Mouse (Mus musculus) left cerebral cortex, postnatal 36 days (tissue): ENCODE data around the gene Pgam1. TPM values are rescaled to one million over a fixed set of nuclear protein-coding genes. Genes with fewer than 3 reads are reported as not detected.
"Not testable (repeated sequence)": the region's sequence is repeated elsewhere in the genome, so short reads cannot be mapped to it uniquely, and the experiment has no call there.

ENCODE experiments used
- DNase-seq, 2 experiments: peaks; one replicate each; pipeline ENCODE4 v3.0.0; 2021 to 2022; ENCODE audit warnings: low spot score in 2 of 2, mixed read lengths in 1 of 2
- intact Hi-C: fragments of 180-260 bp; cut with DNase I; formaldehyde crosslinking; loops from one replicate; pipeline ENCODE4 v1.15.1; 2025
- total RNA-seq, 2 experiments: library from RNA; stranded (reverse); gene quantifications; 2 replicates each; pipeline ENCODE4 v1.2.3; 2021

The Pgam1 gene
- total RNA-seq = 100 to 1,000 TPM; 530 to 626 TPM

DNA sequence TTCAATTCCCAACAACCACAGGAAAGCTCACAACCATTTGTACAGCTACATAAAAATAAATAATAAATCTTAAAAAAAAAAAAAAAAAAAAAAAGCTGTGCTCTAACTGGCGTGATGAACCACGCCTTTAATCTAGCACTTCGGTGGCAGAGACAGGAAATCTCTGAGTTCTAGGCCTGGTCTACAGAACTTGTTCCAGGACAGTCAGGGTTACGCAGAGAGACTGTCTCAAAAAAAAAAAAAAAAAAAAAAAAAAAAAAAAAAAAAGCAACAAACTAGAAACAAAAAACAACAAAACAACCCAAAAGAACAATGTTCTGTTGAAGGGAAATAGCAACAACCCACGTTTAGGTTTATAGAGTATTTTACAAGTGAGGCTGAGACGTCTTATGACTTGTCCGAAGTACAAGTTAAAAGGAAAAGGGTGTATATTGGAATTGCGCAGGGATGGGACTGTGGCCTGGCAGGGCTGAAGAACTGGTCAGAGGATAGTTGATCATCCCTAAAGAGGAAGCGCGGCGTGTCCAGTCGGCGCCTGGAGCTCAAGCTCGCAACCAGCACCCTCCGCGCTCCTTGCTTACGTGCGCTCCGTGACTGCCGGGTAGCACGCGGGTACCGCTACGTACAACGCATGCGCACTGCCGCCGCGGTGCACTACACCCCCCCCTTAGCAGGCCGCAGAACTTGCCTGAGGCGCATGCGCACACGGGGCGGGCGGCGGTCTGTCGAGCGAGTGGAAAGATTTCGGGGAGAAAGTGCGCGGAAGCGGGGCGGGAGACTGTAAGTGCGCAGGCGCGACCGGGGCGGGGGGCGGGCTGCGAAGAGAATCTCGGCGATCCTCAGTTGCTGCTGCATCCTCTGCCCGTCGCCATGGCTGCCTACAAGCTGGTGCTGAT, at the start of gene Pgam1:
Gene Pgam1 (plus strand): TSS at position 746 of the 896 bp plus-strand sequence.
- intact Hi-C loops = no loop called here
- peak; percentile 95 to 97 for DNase-seq

DNA sequence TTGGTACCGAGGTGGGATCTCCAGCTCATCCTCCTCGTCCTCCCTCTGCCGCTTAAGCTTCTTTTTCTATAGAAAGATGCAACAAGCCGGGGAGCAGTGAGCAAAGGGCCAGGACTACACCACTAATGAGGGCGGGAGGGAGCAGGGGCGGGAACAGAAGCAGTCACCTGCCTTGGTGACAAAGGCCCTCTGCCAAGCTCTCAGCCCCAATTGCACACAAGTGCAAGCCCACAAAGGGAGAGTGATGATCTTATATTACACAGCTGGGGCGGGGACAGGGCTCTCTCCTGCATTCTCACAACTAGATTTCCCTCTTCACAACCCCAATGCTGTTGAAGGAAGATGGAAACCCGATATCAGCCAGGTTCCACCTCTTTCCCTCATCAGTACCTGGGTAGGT, 45.0 kb upstream of the Pgam1 start:
- DNase-seq = no peak
- intact Hi-C loops = no loop called here

DNA sequence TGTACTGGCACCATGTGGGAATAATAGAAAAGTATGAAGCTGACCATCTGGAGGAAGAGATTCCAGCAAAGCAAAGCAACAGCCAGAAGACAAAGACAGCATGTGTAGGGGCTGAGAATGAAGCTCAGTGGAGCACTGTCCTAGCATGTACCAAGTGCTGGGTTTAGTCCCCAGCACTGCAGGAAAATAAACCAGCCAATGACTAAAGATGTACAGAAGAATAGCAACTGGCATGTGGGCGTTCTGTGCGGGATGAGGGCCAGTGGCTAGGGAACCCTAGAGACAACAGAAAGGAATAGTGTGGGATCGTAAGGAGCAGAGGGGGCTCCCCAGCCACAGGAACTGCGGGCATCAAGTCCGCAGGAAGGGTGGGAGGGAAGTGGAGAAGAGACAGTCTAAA, 42.4 kb upstream of the Pgam1 start:
- intact Hi-C loops = no loop called here
- DNase-seq = peak; percentile 32 to 41

DNA sequence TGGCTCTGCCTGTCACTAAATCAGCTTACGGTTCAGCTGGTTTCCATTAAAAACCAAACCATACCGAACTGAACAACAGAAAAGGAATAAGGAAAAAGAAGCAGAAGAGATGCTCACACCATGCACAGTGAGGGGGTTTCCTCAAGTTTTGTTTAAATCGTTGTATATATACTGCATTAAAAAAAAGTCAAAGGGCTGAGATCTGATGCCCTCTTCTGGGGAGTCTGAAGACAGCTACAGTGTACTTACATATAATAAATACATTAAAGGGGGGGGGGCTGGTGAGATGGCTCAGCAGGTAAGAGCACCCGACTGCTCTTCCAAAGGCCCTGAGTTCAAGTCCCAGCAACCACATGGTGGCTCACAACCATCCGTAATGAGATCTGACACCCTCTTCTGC, 41.8 kb upstream of the Pgam1 start:
- DNase-seq, intact Hi-C loops: not testable (repeated sequence)

DNA sequence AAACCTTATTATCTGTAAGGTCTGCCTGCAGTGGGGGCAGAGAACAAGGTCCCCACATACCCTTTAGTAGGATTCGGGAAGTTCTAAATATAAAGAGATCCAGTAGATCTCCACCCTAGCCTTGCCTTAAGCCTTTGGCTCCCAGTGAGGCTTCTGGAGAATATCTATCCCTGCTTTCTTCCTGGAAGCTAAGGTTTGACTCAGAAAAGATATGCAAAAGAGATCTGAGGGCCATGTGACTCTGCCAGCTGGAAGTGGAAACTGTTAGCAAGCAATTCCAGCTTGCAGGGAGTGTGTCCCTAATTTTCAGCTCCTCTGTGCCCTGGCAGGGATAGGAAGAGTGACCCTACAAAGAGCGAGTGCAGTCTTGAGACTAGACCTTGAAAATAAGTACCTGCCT, 39.4 kb upstream of the Pgam1 start:
- peak; percentile 27 to 43 for DNase-seq
- intact Hi-C loops = no loop called here

DNA sequence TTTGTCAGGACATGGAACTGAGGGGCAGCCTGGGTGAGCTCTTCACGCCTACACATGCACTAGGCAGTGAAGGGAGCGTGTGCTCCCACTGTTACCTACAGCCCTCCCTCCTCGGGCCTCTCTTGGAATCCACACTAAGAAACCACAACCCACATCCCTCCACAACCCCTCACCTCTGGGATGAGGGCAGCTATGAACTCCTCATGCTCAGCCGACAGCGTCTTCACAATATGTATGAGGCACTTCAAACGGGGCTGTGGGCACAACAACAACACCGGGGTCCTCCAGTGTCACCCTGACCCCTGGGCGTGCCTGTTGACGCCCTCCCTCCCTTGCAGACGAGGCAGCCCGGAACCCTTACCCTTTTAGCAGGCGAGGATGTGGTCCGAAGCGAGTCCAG, 37.4 kb upstream of the Pgam1 start:
- DNase-seq = no peak
- intact Hi-C loops = no loop called here

DNA sequence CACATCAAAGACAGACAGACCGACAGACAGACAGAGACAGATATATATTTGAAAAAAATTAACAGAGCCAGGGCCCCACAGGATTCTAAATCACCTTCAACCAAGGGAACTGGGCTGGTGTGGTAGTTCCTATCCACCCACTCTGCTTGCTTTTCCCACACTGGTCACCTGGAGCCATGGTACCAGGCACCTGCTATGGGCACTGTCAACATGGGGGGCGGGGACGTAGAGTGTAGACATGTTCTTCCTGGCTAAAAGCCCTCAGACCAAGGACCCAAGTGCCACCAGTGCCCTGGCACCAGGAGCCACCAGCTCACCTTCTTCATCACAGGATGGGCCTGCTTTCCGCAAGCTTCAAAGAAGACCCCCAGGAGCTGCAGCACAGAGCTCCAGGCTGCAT, 29.9 kb upstream of the Pgam1 start:
- DNase-seq = no peak
- intact Hi-C loops = no loop called here

DNA sequence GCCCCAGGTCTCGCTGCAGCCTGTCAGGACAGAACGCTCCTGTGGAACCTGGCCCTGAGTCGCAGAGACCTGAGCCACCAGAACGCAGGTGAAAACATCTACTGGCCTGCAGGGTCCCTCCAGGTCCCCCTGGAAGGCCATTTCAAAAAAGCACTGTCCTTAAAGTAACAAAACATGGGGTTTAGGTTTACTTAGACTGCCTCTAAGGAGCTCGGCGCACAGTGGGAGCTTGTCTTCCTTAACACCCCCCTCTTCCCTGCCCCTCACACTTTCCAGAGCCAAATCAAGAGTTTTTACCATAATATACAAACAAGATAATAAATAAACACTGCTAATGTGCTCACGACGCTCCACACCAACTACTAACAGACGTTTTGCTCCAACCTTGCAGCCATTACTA, 27.8 kb upstream of the Pgam1 start:
- DNase-seq = no peak
- intact Hi-C loops = no loop called here

DNA sequence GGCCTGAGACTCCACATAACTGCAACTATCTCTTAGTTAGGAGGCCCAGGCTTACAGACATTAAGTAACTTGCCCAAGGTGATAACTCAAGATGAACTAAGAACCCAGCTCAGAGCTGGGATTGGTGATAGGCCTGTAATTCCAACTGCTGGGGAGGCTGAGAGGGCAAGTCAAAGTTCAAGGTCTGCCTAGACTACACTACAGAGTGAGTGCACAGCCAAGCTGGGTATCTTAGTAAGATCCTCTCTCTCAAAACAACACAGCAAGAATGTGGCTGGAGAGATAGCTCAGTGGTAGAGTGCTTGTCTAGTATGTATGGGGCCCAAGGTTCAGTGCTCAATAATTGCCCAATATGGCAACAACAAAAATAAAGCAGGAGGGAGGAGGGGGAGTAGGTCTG, 23.5 kb upstream of the Pgam1 start:
- DNase-seq = no peak

DNA sequence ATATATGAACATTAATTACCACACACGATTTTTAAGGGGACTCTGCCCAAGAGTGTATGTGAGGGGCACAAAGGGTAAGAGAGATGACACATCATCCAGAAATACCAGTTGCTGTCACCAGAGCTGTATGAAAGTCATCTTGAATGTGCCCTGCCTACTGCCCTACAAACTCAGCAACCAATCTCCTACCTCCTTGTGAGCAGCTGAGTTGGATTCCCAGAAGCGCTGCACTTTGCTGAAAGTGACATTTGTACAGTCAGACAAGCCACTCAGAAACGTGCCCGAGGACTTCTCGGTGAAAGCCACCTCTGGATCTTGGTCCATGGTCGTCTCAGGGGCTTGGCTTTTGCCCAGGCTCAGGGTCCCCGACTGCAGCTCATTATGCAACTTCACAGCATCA, 16.8 kb upstream of the Pgam1 start:
- intact Hi-C loops = no loop called here
- DNase-seq = no peak

More for the DNA sequence above, 23.5 kb upstream of the Pgam1 start:
- intact Hi-C loops = no loop called here

DNA sequence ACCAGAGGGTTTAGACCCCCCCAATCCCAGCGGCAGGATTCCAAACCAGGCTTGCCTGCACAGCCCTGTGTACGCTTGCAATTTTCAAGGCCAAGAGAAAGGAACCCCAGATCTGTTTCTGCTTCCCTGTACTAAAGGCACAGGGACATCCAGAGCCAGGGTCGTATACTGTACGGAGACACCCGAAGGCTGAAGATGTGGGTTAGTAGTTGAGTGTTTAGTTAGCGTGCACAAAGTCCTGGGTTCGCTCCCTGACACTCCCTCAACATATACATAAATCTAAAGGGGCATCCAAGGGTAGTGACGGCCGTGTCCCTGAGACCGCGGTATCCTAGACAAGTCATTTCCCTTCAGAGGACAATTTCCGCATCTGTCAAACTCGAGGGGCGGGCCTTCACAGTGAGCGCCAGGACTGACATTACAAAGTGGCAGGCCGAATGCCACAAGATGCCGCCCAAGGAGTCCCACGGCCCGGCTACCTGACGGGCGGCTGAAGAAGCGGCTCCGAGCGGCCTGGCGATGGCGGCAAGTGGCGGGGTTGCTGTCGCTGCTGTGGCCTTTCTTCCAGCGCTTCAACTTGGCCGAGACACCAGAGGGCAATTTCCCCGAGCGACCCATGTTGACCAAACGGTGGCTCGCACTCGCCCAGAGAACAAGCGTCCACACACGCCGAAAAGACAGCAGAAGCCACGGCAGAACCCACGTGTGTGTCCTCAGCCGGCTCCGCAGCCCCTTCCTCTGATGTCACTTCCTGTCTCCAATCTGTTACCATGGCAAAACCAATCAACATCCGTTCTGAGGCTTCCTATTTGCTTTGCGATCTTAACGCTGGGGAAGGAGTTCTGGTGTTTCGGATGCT, 16.0 kb upstream of the Pgam1 start, which contains the start of gene Rrp12:
Gene Rrp12 (minus strand): TSS at position 714 of the 859 bp plus-strand sequence.
- peak; percentile 81 to 84 for DNase-seq
- intact Hi-C loops = no loop called here

DNA sequence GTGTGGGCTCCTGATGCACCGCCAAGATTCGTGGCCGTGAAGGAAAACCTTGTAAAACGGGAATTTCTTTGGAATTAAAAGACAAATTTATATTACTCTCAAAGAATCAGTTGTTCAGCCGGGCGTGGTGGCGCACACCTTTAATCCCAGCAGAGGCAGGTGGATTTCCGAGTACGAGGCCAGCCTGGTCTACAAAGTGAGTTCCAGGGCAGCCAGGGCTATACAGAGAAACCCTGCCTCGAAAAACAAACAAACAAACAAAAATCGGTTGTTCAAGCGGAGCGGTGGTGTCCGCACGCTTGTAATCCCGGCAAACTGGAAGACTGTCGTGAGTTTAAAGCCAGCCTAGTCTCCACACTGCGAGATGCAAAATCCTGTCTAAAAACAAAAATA, 15.4 kb upstream of the Pgam1 start:
- no peak for DNase-seq
- intact Hi-C loops = no loop called here

DNA sequence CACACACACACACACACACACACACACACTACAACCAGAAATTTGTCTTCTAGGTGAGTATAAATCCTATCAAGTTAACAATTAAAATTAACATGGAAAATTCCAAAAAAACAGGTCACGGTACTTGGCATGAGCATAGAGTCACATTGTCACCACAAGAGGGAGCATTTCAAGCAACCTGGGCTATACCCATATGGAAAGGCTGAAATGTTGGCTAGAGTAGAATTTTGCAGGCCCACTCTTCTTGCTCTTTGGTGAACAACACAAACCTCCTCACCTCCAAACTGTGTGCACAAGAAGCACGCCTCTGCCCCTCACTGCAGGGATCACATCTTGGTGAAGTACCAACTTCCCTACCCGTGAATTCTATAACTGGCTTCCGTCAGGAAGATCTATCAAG, 12.9 kb upstream of the Pgam1 start:
- intact Hi-C loops = no loop called here
- no peak for DNase-seq

DNA sequence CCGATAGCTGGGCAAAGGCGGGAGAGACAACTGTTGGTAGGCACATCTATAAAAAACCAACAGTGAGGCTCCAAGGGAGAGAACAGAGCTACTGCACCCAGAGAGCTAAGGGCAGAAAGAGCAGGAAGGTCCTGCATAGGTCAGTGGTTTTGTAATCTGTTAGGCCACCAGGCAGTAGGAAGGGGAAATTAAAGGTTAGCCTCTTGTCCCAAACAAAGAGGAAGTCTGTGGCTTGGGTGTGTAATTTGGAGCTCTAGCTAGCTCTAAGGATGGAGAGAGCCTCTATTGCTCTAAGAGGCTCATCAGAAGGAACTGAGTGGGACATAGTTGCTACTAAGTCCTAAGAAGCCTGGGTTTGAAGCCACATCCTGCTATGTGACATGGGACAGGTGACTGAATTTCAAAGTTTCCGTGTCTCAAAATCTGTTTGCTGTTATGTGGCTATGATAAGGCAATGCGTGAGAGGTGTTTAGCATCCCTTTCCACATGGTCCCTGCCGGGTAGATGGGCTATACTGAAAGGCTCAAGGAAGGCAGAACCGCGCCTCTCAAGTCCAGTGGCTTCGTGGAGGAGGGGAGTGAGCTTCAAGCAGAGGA, 11.1 kb upstream of the Pgam1 start:
- DNase-seq = no peak
- intact Hi-C loops = no loop called here

DNA sequence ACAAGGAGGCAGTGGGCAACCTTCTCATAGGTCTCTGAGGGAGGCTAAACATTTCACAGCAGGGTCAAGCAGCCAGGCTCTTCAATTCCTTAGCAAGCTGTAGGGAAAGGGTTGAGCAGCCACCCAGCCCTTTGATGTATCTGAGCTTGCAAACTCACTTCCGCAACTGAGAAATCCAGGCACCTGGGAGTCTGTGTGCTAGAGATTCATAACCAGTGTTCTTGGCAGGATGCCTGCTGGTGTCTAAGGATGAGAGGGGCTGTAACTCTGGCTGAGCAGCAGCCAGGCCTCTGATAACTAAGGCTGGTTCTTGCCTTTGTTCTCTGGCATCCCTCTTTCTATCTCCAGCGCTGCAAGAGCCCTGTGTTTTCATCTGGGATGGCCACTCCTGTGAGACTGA, 10.0 kb upstream of the Pgam1 start:
- DNase-seq = no peak
- intact Hi-C loops = no loop called here

DNA sequence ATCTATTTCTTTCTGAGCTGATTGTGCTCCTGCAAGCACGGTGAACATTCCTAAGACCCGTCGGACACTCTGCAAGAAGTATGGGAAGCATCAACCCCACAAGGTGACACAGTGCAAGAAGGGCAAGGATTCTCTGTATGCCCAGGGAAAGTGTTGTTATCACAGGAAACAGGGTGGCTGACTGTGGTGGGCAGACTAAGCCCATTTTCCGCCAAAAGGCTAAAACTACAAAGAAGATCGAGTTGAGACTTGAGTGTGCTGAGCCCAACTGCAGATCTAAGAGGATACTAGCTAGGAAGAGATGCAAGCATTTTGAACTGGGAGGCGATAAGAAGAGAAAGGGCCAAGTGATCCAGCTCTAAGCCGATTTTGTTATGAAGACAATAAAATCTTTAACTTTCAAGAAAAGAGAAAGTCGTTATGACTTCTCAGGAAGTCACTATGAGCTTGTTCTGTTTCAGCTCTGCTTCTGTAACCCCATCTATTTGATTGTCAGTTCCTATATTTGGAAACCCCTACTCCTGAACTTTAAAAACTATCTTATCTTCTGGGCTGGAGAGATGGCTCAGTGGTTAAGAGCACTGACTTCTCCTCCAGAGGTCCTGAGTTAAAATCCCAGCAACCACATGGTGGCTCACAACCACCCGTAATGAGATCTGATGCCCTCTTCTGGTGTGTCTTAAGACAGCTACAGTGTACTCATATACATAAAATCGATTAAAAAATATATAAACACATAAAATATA, 8.7 kb upstream of the Pgam1 start:
- DNase-seq = no peak
- intact Hi-C loops = no loop called here

DNA sequence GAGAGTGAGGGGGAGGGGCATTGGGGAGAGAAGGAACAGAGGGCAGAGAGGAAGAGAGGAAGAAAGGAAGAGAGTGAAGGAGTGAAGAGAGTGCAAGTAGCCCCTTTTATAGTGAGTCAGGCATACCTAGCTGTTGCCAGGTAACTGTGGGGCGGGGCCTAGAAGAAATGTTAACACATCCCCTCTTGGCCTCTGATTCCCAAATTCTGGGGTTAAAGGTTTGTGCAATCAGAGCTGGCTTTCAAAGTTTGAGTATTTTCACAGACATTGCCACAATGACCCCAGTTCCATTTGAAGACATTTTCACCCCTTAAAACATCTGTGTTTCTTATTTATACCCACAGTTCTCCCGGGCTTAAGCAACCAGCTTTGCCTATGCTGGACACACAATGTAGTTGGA, 6.5 kb upstream of the Pgam1 start:
- DNase-seq = no peak
- intact Hi-C loops = no loop called here

DNA sequence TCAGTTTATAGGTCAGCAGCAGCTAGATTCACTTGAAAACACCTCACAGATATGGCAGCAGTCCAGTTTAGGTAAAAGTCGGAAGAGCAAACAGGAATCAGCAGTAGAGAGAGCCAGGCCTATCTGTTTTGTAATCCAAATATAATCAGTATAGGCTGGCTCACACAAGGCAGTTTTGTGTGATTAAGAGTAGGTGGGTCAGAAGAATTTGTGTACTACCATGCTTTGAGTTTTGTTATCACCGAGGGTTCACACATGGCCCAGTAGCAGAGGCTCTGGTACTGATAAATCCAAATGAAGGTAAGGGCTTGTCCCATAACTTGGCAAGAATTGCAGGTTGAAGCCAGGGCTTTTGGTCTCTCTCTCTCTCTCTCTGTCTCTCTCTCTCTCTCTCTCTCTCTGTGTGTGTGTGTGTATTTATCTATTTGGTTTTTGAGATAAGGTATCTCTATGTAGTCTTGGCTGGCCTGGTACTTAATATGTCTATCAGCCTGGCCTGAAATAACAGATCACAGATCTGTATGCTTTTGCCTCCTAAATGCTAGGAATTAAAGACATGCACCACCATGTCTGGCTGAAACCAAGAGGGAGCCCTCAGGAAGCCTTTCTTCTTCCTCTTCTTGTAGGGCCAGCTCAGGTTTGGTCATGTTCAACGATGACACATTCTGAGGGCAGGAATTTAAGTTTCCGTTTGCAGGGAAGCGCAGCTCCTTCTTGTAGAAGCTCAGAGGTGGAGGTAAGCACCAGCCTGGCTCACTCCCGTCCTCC, 5.2 kb upstream of the Pgam1 start:
- no peak for DNase-seq
- intact Hi-C loops = no loop called here
